Mouse (Mus musculus): ENCODE measurements around the gene Mlh3.

Gene Mlh3

GRCm38 (mm10) chr12:85192461-85193108, 77.8 kb downstream of the Mlh3 start:
- DNase-seq (ENCODE audit: low read depth, low spot score): peak; percentile 57

- DNase-seq (ENCODE audit: low read depth, low spot score): no peak
These were observed 80.1 kb downstream of the Mlh3 start for GRCm38 (mm10) chr12:85190290-85190689.

- no peak for DNase-seq (ENCODE audit: low read depth, low spot score)
These were observed 84.0 kb downstream of the Mlh3 start for GRCm38 (mm10) chr12:85186361-85186760.

GRCm38 (mm10) chr12:85185810-85186209, 84.6 kb downstream of the Mlh3 start:
- DNase-seq (ENCODE audit: low read depth, low spot score): no peak

Measured in forelimb bud, embryonic 11.5 days (tissue).